Mouse (Mus musculus): ENCODE data around the gene Abcc1. TPM values are rescaled to one million over a fixed set of nuclear protein-coding genes. Genes with fewer than 3 reads are reported as not detected.

Gene Abcc1
- polyA plus RNA-seq, 1 experiment from 2014 or later: 11.2 TPM

DNA sequence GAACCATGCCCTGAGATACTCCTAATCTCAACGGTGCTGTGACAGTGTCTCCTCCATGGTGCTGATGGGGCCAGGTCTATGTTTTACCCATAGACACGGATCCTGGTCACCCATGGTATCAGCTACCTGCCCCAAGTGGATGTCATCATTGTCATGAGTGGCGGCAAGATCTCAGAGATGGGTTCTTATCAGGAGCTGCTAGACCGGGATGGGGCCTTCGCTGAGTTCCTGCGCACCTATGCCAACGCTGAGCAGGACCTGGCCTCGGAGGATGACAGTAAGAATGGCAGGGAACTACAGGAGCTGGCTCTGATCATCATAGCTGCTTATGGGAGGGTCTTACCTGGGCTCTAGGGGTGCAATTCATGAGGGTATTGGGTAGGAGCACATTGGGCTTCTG is 86.9 kb downstream of the Abcc1 start:
- no peaks in the 10 kb centered on the region for H3K9me3 ChIP-seq
- no peaks in the 10 kb centered on the region; the same call in 1 of the 2 replicates for H3K36me3 ChIP-seq
- no peak overlapping the region for H3K4me2 ChIP-seq (replicated peaks)
- H3K9ac ChIP-seq (replicated peaks): no peak overlapping the region
- no peaks in the 10 kb centered on the region for H3K4me1 ChIP-seq
- no peaks in the 10 kb centered on the region for H3K27me3 ChIP-seq
- WGBS: 97% methylated on average over 8 of the region's 8 CpGs
- no peak for ATAC-seq (replicated peaks)
- no peak overlapping the region for H3K4me3 ChIP-seq
- no peak overlapping the region for H3K27ac ChIP-seq (replicated peaks)

GRCm38 (mm10) chr16:14449861-14450260 is 88.5 kb downstream of the Abcc1 start:
- Histone ChIP-seq H3K4me3 (no peak overlapping the region), H3K27me3 (no peaks in the 10 kb centered on the region), H3K27ac (replicated peaks) (no peak overlapping the region), H3K4me1 (no peaks in the 10 kb centered on the region), H3K36me3 (no peaks in the 10 kb centered on the region; the same call in 1 of the 2 replicates), H3K9me3 (no peaks in the 10 kb centered on the region), H3K9ac (replicated peaks) (no peak overlapping the region), H3K4me2 (replicated peaks) (no peak overlapping the region)
- no peak for ATAC-seq (replicated peaks)
- WGBS: 87% methylated on average over 4 of the region's 4 CpGs

- Histone ChIP-seq H3K4me1 (no peaks in the 10 kb centered on the region), H3K27me3 (no peaks in the 10 kb centered on the region), H3K4me3 (no peak overlapping the region), H3K4me2 (replicated peaks) (no peak overlapping the region), H3K27ac (replicated peaks) (no peak overlapping the region), H3K36me3 (no peaks in the 10 kb centered on the region), H3K9me3 (no peaks in the 10 kb centered on the region), H3K9ac (replicated peaks) (no peak overlapping the region)
- 0 out of 2 replicates have a peak, but pooled peaks have one; percentile 34 for ATAC-seq (replicated peaks)
- 71% methylated on average over 5 of the region's 5 CpGs for WGBS
Observed at GRCm38 (mm10) chr16:14451374-14452046, 90.2 kb downstream of the Abcc1 start.

DNA sequence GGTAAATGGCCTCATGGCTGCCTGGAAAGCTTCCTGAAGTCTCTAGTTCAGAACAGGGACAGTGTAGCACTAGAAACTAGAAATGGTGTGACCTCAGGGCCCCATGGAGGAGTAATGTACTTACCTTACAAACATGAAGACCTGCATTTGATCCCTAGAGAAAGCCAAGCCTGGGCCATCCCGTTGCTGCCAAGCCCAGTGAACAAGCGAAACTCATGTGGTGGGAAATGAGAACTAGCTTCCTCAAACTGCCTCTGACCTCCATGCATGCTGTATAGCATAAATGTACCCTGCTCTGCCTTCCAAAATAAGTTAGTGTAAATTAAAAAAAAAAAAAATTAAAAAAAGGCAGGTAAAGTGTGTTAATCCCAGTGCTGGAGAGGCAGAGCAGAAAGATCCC is 101.2 kb downstream of the Abcc1 start:
- H3K36me3 ChIP-seq: peaks cover 24% of the 10 kb centered on the region; the same call in 1 of the 2 replicates

GRCm38 (mm10) chr16:14465016-14465415 is 103.7 kb downstream of the Abcc1 start:
- Histone ChIP-seq H3K27me3 (no peaks in the 10 kb centered on the region), H3K36me3 (peaks cover 24% of the 10 kb centered on the region; the same call in 1 of the 2 replicates), H3K4me2 (replicated peaks) (no peak overlapping the region), H3K9ac (replicated peaks) (no peak overlapping the region), H3K9me3 (no peaks in the 10 kb centered on the region), H3K27ac (replicated peaks) (no peak overlapping the region), H3K4me1 (no peaks in the 10 kb centered on the region), H3K4me3 (no peak overlapping the region)
- ATAC-seq (replicated peaks): no peak
- 95% methylated on average over 6 of the region's 6 CpGs for WGBS

More for the DNA sequence above, 101.2 kb downstream of the Abcc1 start:
- no peaks in the 10 kb centered on the region for H3K27me3 ChIP-seq
- H3K9me3 ChIP-seq: no peaks in the 10 kb centered on the region
- no peak overlapping the region for H3K4me2 ChIP-seq (replicated peaks)
- H3K27ac ChIP-seq (replicated peaks): no peak overlapping the region
- 94% methylated on average over 2 of the region's 2 CpGs for WGBS
- H3K4me3 ChIP-seq: no peak overlapping the region
- no peak overlapping the region for H3K9ac ChIP-seq (replicated peaks)
- no peak for ATAC-seq (replicated peaks)
- no peaks in the 10 kb centered on the region for H3K4me1 ChIP-seq

DNA sequence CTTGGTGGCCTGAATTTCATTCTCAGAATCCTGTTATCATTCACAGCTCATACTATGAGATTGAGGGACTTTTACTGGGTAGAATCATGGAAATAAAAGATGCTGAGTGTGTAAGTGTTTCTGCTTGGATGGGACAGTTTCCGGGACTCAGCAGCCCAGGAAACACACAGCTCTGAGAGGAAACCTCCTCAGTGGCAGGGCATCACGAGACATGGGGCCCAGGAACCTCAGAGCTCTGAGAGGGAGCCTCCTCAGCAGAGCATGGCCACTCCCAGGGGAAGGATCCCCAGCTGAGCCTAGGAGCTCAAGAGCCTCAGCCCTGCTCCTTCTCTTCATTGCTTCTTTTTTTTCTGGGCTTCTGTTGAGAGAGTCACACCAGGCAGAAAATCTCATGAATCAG is 107.0 kb downstream of the Abcc1 start:
- Histone ChIP-seq H3K27ac (replicated peaks) (no peak overlapping the region), H3K9ac (replicated peaks) (no peak overlapping the region), H3K36me3 (peaks cover 31% of the 10 kb centered on the region), H3K9me3 (no peaks in the 10 kb centered on the region), H3K4me3 (no peak overlapping the region), H3K4me1 (no peaks in the 10 kb centered on the region), H3K4me2 (replicated peaks) (no peak overlapping the region), H3K27me3 (no peaks in the 10 kb centered on the region)
- 82% methylated on average over 2 of the region's 2 CpGs for WGBS
- ATAC-seq (replicated peaks): no peak

DNA sequence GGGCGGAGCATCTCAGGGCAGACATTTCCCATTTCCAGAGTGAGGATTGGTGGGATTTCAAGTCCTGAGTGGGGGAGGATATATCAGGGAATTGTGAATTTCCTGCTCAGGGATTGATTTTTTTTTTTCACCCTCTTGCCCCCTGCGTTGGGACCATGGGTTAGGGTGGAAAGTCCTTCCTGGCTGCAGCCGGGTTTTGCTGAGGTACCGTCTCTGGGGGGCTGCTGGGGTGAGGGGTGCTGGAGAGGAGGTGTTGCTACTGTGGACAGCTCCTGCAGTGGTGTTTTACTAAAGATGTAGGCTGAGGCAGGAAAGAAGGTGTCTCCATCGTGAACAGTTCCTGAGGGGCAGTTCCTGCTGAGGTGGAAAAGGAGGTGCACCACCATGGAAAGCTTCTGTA is 107.5 kb downstream of the Abcc1 start:
- no peaks in the 10 kb centered on the region for H3K4me1 ChIP-seq
- H3K9ac ChIP-seq (replicated peaks): no peak overlapping the region
- ATAC-seq (replicated peaks): no peak
- 92% methylated on average over 5 of the region's 5 CpGs for WGBS
- no peak overlapping the region for H3K27ac ChIP-seq (replicated peaks)
- no peak overlapping the region for H3K4me2 ChIP-seq (replicated peaks)
- peaks cover 31% of the 10 kb centered on the region for H3K36me3 ChIP-seq
- H3K27me3 ChIP-seq: no peaks in the 10 kb centered on the region
- no peak overlapping the region for H3K4me3 ChIP-seq
- no peaks in the 10 kb centered on the region for H3K9me3 ChIP-seq

DNA sequence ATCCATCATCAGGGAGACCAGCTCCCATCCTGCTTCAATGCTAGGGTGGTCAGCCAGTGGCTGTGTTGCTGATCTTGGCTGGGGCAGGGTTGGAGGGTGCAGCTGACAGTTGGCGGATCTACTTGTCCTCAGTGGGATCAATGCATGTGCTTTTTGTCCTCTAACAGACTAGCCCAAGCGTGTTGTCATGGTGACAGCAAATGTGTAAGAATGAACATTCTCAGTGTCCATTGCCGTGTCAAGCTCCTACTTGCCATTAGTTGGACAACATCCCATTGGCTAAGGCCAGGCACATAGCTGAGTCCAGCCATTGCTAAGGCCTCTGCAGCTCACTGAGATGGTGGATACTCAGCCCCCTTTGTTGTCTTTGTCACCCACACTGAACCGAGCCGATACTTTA is 110.8 kb downstream of the Abcc1 start:
- Histone ChIP-seq H3K9ac (replicated peaks) (no peak overlapping the region), H3K4me1 (no peaks in the 10 kb centered on the region), H3K9me3 (no peaks in the 10 kb centered on the region), H3K36me3 (peaks cover 21% of the 10 kb centered on the region), H3K27ac (replicated peaks) (no peak overlapping the region), H3K27me3 (no peaks in the 10 kb centered on the region), H3K4me2 (replicated peaks) (no peak overlapping the region), H3K4me3 (no peak overlapping the region)
- ATAC-seq (replicated peaks): no peak
- WGBS: 85% methylated on average over 5 of the region's 5 CpGs

DNA sequence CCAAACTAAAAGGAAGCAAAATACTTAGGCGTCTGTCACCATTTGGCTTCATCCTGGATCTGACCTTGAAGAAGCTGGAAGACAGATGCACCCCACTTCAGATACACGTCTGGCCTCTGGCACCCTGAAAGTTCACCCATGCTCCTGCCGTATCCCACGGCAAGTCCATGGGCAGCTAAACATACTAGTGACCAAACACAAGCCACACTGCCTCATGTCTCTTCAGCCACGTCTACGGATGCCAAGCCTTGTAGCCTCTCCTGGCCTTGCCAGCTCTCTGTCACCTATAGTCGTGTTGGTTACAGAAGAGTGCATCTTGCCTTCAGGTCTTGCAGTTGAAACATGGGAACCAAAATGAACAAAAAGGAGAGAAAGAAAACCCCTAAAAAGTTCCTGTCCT is 112.3 kb downstream of the Abcc1 start:
- H3K4me2 ChIP-seq (replicated peaks): no peak overlapping the region
- ATAC-seq (replicated peaks): no peak
- no peak overlapping the region for H3K9ac ChIP-seq (replicated peaks)
- H3K27ac ChIP-seq (replicated peaks): no peak overlapping the region
- 94% methylated on average over 7 of the region's 7 CpGs for WGBS
- no peaks in the 10 kb centered on the region for H3K4me1 ChIP-seq
- no peaks in the 10 kb centered on the region for H3K27me3 ChIP-seq
- peaks cover 21% of the 10 kb centered on the region for H3K36me3 ChIP-seq
- H3K4me3 ChIP-seq: no peak overlapping the region
- H3K9me3 ChIP-seq: no peaks in the 10 kb centered on the region

GRCm38 (mm10) chr16:14475001-14475400 is 113.6 kb downstream of the Abcc1 start:
- Histone ChIP-seq H3K27ac (replicated peaks) (no peak overlapping the region), H3K4me3 (no peak overlapping the region), H3K4me1 (no peaks in the 10 kb centered on the region), H3K9ac (replicated peaks) (no peak overlapping the region), H3K27me3 (no peaks in the 10 kb centered on the region), H3K9me3 (no peaks in the 10 kb centered on the region), H3K4me2 (replicated peaks) (no peak overlapping the region), H3K36me3 (peaks cover 21% of the 10 kb centered on the region)
- no peak for ATAC-seq (replicated peaks)
- WGBS: 96% methylated on average over 2 of the region's 2 CpGs

- H3K4me3 ChIP-seq: no peak overlapping the region
- H3K9ac ChIP-seq (replicated peaks): no peak overlapping the region
- ATAC-seq (replicated peaks): no peak
- no peaks in the 10 kb centered on the region for H3K9me3 ChIP-seq
- H3K4me1 ChIP-seq: no peaks in the 10 kb centered on the region
- H3K27ac ChIP-seq (replicated peaks): no peak overlapping the region
- no peaks in the 10 kb centered on the region for H3K27me3 ChIP-seq
- H3K4me2 ChIP-seq (replicated peaks): no peak overlapping the region
- H3K36me3 ChIP-seq: peaks cover 15% of the 10 kb centered on the region; the same call in 1 of the 2 replicates
- WGBS: 80% methylated on average over 8 of the region's 8 CpGs
Observed at GRCm38 (mm10) chr16:14476056-14476455, 114.7 kb downstream of the Abcc1 start.

GRCm38 (mm10) chr16:14476701-14477400 is 115.5 kb downstream of the Abcc1 start:
- Histone ChIP-seq H3K27ac (replicated peaks) (no peak overlapping the region), H3K4me2 (replicated peaks) (no peak overlapping the region), H3K9ac (replicated peaks) (no peak overlapping the region), H3K4me3 (no peak overlapping the region), H3K36me3 (peaks cover 13% of the 10 kb centered on the region; the same call in 1 of the 2 replicates), H3K27me3 (no peaks in the 10 kb centered on the region), H3K4me1 (no peaks in the 10 kb centered on the region), H3K9me3 (no peaks in the 10 kb centered on the region)
- ATAC-seq (replicated peaks): no peak
- 93% methylated on average over 9 of the region's 9 CpGs for WGBS
